Mouse (Mus musculus) retina, embryonic 14.5 days (tissue): ENCODE measurements around the gene Irf2bp2.
"Not testable (repeated sequence)": the region's sequence is repeated elsewhere in the genome, so short reads cannot be mapped to it uniquely, and the experiment has no call there.

Source experiments
- DNase-seq: peaks from one replicate; pipeline ENCODE4 v3.0.0-alpha.2; 2015; ENCODE audit warnings: low spot score

The Irf2bp2 gene

DNA sequence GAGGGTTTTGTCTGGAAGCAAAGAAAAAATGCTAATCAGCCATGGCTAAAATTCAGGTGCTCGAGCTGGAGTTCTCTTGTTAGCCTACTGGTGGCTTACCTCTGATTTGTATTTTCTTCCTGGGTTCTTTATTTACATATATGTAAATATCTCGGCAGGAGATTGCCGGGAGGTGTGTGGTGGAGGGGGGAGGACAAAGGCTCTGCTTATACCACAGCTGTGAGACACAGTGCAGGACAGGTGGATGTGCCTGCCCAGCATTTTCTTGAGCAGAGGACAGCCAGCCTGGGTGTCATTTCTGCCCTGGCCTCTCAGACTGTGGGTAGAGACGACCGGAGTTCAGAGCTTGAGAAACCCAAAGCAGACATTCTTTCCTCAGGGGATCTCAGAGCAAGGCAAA lies 7.5 kb upstream of the Irf2bp2 start:
- DNase-seq, result no peak

DNA sequence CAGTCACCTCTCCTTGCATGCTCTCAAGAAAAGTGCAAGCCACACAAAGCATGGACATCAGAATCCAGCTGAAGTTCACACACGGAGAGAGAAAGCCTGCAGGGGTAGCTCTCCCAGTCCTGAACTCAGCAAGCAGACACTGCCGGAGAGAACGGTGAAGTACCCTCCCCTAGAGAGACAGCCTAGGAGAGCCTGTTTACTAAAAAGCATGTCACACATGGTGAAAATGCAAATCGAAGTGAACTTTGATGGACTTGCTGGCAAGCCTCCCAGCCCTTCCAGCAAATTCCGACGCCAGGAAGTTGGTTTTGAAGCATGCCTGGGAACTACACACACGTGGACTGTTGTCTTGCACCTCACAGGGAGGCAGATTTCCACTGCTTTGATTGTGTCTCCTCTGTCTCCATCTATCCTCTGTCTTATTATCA lies 7.0 kb upstream of the Irf2bp2 start:
- no peak for DNase-seq

DNA sequence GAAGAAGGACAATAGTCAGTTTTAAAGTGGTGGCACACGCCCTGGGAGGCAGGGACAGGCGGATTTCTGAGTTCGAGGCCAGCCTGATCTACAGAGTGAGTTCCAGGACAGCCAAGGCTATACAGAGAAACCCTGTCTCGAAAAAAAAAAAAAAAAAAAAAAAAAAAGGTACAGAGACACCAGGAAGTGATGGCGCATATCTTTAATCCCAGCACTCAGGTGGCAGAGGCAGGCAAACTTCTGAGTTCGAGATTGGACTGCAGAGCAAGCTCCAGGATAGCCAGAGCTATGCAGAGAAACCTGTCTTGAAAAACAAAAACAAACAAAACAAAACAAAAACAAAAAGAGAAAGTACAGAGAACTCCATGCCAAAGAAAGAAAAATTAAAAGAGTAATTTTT lies 6.6 kb upstream of the Irf2bp2 start:
- not testable (repeated sequence) for DNase-seq

DNA sequence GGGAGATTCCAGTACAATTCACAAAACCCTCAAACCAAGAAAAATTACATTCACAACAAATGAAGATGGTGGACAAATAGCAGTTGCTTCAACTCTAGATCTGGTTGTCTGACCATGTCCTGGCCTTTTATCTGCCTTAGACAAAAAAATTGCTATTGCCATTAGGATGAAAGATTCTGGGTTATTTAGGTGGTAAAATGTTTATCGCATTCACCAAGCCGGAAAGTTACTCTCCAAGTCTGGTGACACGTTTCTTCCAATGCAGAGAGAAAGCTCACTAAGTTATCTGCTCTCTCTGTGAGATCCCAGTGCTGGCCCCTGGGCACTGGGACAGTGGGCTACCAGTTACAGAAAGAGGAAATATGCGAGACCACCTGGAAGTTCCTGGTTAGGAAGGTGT lies 5.5 kb upstream of the Irf2bp2 start:
- no peak for DNase-seq

DNA sequence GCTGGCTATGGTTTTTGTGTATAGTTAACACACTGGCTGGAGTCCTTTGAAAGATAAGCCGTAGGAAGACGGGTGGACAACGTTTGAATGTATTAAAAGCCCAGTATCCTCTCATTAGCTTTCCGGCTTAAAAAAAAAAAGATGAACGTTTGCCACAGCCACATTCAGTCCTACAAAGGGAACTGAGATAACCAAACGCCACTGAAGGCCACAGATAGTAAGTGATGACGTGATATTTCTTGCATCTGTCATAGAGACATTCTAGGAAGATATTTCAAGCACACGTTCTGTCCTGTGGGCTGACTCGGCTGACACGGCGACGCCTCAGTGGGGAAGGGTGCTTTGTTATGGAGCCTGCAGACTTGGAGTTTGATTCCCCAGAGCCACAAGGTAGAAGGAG lies 4.4 kb upstream of the Irf2bp2 start:
- no peak for DNase-seq

DNA sequence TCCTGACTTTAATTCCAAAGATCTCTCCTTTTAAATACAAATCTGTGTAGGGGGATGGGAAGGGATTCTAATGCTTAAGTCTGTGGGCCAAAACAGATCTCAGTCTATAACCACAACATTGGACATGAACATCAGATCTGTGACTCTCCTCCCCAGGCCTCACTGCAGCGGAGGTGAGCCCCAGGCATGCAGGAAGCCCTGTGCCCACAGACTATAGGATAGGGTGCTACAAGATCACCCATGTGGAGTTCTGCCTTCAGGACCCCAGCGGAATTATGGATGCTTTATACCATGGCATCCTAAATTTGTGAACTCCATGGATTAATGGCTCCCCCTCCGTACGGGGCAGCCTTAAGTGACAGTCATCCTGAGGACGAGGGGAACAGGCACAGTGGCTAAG lies 2.9 kb upstream of the Irf2bp2 start:
- no peak for DNase-seq

DNA sequence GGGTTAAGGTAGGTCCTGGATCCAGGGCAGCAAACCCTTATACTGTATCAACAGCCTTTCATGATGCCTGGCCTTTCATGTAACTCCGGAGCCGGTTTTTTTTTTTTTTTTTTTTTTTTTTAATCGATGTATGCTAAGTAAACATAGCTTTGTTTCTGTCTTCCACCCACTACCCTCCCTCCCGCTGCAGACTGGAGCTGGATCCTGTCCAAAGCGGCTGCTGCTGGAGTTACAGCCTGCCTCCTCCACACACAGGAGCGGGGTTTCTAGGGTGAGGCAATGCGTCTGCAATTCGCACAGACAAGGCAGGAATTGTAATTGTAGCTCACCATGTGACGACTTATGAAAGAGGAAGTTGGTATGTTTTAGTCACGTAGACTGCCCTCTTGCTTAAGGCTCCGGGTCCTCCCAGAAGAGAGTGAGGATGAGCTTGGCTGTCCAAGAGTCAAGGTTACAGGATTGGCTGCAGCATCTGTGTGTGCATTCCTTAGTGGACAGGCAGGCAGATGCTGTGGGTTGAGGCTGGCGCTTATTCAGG lies 2.4 kb upstream of the Irf2bp2 start:
- DNase-seq, result peak; percentile 55

DNA sequence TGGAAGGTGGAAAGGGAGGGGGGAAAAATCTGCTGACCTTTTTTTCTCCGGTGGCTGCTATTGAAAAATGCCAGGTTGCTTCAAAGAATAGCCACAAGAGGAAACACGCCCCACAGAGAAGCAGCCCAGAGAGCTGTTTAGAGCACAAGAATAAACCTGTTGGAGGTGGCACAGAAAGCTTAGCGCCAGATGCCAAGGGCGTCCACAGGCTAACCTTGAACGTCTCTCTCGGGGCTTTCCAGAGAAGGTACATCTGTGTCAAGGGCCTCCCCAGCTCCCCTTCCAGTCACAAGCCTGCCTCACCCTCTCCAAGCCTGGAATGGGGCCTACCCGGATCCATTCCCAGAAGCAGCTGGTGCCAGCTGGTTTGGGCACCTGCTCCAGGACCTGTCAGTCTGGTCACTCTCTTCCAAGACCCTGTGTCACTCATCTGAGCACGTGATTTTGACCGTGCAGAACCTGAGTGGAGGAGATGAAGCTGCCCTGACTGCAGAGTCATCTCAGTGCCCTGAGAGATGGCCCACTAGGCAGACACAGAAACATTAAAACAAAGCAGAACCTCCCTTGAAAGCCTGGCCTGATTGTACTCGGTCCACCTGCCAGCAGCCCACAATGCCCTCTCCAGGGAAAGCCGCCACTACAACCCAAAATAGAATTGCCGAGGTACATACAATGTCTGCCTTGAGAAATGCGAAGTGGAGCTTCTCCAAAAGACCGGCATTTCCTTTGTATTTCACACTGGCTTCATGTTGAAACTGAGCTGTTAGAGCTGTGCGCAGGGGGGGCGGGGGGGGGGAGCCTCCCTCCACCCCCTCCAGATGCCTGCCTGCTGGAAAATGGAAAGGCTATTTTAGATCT lies 1.6 kb upstream of the Irf2bp2 start:
- DNase-seq, result peak; percentile 31

DNA sequence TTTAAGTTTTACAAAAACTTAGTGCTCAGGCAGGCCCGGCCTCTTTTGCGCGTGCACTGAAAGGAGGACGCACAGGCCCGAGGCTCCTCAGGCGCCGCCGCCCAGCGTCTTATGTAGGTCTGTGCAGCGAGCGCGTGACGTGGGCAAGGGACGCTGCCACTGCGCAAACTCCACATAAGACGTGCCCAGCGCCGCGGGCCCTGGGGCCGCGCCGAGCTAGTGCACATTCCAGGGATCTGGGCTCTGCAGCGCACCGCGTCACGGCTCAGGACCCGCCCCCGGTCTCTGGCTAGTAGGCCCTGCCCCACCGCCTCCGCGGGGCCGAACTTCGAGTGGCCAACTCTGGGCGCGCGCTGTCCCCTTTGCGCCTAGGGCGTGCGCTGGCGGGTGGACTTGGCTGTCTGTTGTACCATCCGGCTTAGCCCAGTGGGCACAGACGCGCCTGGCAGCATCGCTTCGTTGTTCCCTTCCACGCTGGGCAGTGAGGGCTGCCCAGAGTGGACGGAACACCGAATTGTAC lies 755 bp upstream of the Irf2bp2 start:
- DNase-seq, result peak; percentile 98

DNA sequence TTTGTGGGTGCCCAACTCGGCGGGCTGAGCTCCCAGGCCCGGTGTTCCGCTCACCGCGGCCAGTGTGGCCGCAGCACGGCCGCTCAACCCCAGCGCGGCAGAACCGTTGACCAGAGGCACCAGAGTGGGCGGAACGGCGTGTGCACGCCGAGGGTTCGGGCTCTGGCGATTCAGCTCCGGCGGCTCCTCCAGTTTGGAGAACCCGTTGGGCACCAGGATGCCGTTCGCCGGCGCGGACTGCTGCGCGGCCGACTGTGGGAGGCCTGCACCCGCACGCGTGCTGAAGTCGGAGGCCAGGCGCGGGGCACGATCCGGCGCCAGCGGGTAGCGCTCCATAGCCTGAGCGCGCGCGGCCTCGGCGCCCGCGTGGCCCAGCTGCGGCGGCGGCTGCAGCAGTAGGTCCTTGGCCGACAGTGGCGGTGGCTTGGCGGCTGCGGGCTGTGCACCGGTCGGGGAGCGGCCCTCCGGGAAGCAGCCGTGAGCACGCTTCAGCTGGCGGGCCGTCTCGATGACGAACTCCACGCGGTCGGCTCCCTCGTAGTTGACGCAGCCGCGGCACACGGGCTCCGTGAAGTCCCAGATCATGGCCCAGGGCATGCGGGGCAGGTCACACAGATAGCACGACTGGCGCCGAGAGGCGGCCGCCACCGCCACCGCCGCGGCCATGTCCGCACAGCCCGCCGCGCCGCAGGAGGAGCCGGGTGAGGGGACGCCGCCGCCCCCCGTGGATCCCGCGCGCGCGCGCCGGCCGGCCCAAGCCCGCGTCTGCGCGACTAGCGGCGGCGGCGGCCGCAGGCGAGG lies 815 bp downstream of the Irf2bp2 start:
- peak; percentile 70 for DNase-seq

DNA sequence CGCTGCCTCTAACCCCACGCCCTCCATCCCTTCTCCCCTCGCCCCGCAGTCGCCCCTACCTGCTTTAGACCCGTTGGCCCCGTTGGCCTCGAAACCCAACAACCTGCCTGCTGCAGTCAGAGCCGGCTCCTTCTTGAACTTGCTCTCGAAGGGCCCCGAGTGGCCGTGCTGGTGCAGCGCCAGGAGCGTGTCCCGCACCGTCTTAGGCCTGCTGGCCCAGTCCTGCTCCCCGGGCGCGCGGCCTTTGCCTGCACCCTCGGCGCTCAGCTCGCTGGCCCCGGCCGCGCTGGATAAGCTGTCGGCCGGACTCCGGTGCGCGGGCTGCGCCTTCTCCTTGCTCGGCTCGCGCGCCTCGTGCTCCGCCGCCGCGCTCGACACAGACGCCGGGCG lies 1.4 kb downstream of the Irf2bp2 start:
- DNase-seq, result peak; percentile 52

DNA sequence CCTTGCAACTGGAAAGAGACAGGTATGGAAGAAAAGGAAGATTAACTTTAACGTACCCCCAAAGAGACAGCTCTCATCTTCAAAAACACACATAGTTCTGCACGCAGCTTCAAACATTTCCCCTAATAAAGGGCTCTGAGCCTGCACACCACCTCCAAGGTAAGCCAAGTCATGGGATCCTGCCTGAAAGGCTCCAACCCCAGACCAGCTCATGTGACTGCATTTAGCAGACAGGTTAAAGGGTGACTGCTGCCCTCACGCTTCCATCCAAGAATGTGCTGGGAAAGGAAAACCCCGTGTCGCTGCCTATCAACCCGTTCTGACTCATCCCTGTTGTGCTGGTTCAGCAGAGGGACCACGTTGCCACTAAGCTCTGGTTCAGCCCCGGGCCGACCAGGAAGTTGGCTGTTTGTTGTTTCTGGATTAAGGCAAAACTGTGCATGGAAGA lies 1.9 kb downstream of the Irf2bp2 start:
- peak; percentile 59 for DNase-seq

DNA sequence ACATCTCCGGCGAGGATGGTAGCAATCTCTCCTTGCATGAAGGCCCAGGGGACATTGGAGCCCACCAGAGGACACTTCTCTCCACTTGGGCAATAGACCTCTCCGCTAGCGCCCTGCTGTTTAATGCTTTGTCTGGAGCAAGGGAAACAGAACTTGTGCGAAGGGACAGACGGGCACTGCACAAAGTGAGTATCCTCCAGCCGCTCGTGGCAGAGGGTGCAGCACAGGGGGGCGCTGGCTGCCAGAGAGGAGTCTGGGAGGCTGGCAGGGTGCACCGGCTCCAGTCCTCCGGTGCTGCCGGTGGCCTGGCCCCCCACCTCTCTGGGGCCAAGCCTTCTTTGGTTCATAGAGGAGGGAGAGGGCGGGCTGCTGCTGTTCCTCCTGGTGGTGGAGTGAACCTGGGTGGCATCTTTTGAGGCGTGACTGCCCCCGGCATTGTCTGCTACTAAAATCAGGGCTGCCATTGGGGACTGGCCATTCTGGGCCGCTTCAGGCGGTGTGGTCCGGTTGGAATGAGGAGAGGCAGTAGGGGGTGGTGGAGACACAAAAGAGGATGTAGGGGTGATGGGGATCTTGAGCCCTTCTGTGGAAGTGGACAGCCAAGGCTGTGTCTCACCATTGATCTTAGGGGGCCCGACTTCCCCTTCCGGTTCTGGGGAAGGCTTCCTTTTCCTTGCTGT lies 2.5 kb downstream of the Irf2bp2 start:
- peak; percentile 52 for DNase-seq

DNA sequence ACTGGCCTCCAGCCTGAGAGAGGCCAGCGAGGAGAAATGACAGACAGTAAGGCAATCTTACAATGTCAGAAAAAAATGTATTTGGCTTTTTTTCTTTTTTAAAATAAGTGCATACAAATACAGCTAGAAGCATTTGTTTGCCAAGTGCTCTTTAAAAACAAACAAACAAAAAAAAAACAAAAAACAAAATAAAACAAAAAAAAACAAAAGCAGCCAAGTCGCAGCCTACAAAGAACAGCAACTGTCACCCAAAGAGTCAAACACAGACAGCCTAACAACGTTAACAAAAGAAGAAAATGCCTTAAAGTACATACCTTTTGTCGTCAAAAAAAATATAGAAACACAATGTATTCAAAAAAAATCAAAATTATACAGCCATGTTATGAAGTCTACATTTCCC lies 3.2 kb downstream of the Irf2bp2 start:
- DNase-seq, result no peak

DNA sequence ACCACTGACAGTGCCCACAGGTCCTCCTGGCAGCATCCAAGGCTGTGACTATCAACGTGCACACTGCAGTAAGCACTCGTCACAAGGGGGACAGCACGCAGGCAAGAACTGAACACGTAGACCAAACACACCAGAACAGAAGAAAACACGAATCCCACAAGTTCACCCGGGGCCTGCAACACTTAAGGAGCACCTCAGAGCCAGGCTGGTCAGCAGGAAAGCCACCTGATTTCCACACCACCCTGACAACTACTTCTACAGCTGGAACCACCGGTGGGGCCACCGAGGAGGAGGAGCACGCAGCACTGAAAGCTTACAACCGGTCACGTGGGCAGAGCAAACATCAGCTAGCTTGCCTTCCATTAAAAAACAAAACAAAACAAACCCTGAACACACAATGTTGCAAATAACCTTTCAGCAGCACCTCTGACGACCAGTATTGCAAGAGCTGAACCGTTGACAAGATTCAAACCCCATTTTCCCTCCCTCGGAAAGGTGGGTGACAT lies 3.7 kb downstream of the Irf2bp2 start:
- DNase-seq, result no peak

DNA sequence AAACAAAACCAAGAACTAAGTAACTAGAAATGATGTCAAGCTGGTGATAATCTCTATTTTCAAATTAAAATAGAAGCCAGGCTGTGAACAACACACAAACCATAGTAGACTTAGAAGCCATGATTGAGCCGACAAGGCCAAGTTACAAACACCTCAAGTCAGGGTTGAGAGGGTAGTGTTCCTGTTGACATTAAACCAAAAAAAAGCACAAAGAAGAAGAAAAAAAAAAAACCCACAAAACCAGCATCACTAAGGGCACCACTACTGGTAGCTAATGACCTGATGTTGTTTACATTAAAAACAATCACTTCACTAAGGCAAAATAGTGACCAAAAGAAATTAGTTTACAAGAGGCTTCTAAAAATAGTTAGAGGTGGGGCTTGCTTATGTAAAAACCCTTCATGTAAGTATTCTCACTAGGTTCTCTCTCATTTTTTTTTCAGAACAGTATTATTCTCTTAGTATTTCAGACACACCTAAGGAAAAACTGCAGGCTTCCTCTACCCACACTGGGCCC lies 4.2 kb downstream of the Irf2bp2 start:
- DNase-seq, result no peak

DNA sequence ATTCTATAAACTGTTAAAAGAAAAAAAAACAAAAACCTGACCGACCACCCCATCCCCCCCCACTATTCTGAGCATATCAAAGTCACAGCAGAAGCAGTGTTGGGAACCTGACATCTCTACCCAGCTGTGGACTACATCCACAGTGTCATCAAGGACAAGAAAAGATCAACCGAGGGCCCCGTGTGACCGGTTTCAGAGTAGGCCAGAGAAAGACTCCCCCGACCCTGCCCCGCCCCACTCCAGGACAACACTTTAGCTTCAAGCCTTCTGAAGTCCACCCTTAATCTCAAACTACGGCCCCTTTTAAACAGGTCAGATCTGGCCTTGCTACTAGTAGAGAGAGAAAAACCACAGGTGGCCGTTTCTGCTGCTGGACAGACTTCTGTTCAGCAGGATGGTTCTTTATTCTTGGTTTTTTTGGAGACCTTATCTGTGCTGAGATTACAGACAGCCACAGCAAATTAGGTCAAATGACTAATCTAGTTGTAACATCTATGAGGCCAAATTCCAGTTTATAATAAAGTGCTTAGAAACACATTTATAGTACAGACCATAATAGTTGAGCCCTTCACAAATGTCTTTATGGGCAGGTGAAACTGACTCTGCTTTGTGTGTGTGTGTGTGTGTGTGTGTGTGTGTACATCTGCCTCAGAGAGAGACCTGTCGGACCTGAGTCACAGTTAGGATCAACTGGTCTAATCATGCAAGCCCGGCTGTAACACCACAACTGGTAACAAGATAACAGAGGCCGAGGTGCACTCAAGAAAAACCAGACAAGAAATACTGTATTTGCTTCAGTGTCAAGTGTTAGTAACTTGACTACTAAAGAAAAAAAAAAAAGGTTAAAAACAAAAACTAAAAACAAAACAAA lies 4.9 kb downstream of the Irf2bp2 start:
- no peak for DNase-seq

DNA sequence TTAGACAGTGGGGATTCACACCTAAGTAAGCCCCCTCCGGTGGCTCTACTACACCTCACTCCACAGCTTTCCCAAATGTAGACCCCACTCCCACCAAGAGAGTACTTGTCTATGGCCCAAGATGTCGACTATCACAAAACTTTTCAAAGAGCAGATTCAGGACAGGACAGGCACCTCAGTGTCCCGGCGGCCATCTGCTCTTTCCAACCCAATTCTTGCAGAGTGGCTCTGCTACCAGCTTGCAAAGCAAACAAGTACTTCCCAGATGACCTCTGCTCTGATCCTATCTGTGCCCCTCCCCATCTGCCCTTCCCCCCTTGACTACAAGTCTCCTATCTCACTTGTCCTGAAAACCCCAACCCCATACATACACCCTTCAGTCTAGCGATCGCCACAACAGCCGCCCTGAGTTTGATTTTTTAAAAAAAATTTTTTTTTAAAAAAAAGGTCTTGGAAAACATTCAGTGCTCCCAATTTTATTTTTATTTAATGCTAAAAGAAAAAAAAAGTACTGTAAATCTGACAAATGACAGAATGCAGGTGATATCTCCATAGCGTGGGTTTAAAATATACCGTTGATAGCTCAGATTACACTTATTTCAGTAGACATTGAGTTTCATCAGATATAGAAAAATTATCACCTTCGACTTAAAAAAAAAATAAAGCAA lies 5.8 kb downstream of the Irf2bp2 start:
- no peak for DNase-seq

DNA sequence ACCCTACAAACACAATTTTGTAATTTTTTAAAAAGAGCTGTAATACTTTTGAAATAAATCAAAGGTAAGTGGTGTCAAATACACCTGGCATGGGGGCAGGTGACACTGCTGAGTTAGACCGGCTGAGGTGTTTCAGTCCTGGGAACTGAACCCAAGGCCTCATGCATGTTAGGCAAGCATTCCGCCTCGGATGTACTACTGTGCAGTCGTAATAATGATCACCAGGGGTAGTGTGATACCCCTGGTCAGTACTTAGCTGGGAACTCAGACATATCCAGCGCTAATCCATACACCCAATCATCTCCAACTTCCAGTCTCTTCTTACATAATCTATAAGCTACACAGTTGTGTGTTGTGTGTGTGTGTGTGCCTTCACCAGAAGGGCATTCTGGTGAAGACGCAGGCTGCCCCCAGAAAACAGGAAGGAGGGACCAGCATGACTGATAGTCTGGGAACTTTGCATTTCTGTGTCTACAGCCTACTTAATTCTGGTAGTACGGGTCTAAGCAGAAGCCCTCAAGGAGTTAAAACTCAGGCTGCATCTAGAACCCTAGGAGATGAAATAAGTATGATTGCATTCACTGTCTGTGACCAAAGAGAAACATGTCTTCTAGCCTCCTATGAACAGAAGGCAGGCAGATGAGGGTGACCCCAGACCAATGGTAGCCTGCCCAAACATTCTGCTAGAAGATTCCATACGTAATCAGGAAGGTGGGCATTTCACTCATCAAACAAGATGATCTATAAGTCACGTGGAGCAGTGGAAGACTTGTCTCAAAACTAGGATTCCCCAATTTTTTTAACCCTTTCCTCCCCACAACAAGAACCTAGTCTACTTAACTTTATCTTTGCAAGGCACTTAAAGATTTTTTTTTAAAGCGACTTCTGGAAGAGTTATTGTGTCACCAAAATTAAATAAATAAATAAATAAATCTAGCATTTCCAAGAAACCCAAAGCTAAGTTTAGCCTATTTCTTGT lies 6.9 kb downstream of the Irf2bp2 start:
- DNase-seq, result no peak
